Mouse (Mus musculus) lung, postnatal 4 days (tissue): ENCODE data around the gene Mgat5.

ENCODE experiments used
- DNase-seq, 2 experiments: peaks; one replicate each; pipeline ENCODE4 v3.0.0; 2021

The Mgat5 gene

GRCm38 (mm10) chr1:127346596-127347139, 141.9 kb downstream of the Mgat5 start:
- no peak for DNase-seq

GRCm38 (mm10) chr1:127347878-127348620, 143.2 kb downstream of the Mgat5 start:
- no peak for DNase-seq

- DNase-seq = no peak
Observed at GRCm38 (mm10) chr1:127348642-127349341, 144.0 kb downstream of the Mgat5 start.

GRCm38 (mm10) chr1:127351380-127352057, 146.7 kb downstream of the Mgat5 start:
- no peak for DNase-seq

DNA sequence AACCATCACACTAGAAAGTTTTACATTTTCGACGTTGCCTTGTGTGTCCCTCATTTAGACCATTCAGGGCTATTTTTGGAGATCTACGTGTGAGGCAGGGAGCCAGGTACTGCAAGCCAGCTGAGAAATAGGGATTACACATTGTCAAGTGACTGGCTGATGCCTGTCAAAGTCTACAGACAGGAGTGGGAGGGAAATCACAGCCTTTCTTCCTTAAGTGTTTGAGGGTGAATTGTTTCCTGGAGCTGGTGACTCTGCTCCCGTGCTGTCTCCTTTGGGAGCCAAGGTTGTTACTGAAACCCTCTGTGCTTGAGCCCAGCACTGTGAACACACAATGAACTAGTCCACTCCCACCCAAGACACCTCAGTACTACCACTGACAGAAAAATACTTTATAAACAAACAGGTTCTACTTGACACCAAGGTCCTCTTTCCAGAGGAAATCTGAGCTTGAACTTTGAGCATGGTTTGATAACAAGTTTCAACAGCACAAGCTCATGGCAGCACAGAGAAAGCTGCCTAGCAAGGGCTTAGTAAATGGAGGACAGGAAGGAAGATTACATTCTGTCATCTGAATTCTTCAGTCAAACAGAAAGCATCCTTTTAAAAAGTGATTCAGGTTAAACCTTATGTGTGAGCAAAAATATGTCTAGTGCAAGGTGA, 147.4 kb downstream of the Mgat5 start:
- DNase-seq = no peak

DNA sequence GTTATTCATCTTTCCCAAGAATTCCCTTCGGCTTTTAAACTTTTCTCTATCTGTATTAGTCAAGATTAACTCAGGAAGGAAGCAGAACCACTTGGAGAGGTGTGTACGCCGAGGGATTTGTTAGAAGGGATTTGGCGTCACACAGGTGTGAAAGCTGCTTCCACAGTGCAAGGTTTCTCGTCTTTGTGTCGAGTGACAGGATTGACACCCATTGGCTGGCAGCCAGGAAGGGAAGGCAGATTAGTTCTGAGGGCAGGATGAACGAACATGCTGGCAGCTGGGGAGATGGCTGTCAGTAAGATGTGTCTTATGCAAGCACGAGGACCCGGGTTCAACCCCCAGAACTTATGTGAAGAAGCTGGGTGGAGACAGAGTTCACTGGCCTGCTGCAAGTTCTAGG, 148.6 kb downstream of the Mgat5 start:
- no peak for DNase-seq

DNA sequence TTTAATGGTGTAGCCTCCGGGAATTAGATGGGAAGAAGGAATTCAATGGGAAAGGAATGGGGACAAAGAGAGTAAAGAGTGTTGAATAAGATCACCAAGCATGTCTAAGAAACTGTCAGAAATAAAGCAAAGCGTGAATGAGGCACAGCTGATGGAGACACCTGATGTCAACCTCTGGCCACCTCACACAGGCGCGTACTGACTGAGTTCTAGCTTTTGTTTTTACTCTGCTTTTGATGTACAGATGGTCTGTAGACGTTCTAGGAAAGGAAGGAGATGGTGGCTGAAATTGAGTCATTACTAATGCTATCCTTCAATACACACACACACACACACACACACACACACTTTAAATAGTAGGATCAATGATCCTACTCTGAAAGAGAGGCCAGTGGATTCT, 149.3 kb downstream of the Mgat5 start:
- DNase-seq = no peak

DNA sequence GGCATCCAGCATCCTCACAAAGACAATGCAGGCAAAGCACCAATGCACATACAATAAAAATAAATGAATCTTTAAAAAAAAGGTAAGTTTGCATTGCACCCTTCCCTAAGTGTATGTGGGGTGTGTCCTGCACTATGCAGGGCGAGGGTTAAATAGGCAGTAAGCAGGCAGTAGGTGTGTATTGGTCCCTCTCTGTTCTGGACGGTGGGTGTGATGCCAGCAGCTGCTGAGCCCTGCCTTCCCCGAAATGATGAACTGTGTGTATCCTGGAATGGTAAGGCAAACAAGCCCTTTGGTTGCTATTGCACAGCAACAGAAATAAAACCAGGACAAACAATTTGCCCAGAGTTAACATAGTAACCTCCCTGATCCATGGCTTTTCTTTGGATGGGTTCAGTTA, 150.2 kb downstream of the Mgat5 start:
- DNase-seq = no peak

DNA sequence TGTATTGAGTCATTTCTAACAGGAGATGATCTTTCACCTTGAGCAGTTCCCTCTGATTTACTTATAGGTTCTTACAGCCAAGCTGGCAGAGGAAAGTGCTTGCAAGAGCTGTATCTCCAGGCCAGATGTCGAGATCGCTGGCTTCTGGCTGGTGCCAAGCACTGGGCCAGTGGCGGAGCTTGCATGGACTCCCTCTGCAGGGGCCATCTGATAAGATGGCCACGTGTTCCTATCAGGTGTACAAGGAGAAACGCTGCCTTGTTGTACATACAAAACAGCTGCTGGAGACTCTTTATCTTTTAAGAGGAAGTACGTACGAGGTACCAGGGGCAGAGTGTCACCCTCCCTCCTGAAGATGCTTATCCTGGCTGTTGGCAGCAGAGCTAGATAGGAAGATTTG, 158.8 kb downstream of the Mgat5 start:
- no peak for DNase-seq

GRCm38 (mm10) chr1:127365706-127366105, 160.9 kb downstream of the Mgat5 start:
- DNase-seq = no peak

DNA sequence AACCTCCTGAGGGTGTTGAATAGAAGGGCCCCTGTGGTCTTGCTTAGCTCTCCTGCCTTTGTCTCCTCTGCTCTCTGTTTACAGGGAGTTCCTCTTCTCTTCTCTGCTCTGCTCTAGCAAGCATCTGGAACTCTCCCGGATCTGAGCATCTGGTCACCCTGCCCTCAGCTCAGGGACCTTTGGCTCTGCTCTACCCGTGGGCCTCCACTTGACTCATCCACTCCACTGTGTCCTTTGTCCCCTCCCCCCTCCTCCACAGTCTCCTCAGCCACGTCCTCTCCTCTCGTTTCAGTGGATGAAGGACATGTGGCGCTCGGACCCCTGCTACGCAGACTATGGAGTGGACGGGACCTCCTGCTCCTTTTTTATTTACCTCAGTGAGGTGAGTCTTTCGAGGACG, 161.3 kb downstream of the Mgat5 start:
- no peak for DNase-seq

DNA sequence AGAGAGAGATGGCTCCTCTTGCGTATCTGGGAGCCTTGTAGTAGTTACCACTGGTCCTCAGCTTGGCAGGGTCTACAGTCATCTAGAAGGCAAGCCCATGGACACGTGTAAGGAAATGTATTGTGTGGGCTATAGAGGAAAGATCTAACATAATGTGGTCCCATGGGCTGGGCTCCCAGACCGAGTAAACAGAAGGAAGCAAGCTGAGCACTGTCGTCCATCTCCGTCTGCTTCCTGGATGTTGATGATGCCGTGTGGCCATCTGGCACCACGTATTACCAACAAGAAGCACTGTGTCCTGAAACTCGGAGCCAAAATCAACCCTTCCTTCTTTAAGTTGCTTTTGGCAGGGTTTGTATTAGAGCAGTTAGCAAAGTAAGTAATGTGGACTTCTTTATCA, 163.7 kb downstream of the Mgat5 start:
- DNase-seq = no peak

DNA sequence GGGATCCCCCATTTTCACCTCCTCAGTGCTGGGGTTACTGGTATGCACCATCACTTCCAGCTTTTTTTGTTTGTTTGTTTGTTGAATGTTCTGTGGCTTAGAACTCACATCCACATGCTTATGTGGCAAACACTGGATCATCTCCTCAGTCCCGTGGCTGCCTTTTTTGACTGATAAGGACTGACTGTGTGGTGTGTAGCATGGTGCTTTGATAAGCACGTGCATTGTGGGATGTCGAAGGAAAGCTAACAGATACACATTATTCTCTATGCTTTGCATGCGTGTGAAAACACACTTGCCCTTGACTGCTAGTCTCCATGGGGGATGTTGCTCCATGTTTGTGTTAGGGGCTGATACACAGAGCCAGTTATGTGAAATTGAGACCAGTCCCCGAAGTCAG, 164.7 kb downstream of the Mgat5 start:
- DNase-seq = no peak

DNA sequence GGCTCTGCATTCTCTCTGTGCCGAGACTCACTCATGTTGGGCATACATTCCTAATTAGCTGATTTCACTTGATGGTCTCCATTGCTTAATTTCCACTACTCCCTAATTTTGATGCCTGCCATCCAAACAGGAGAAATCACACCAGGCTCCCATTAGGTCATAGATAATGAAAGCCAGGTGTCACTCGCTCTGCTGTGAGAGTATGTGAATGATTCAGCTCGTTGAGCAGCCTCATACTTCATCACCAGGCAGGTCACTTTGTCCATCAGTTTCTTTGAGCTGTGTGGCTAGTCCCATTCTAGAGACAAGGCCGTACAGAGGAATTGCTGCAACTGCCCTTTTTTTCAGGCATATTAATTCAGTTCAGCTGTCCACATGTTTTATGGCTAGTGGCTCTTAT, 167.3 kb downstream of the Mgat5 start:
- DNase-seq = no peak

DNA sequence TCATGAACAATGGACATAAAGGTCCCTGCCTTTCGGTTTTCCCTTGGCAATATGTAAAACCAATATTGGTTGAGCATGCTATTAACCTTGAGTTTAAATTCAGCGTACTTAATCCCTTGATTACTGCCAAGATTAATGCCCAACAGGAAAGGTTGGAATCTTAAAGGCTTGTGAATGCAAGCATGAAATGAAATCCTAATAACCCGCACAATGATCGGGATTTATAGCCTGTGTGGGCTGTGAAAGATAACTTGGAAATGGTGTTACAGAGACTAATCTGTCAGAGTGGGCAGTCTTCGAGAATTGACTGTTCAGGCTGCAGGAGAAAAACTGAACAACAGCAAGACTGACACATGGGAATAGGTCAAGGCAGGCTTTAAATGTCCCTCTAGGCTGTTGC, 168.7 kb downstream of the Mgat5 start:
- no peak for DNase-seq

DNA sequence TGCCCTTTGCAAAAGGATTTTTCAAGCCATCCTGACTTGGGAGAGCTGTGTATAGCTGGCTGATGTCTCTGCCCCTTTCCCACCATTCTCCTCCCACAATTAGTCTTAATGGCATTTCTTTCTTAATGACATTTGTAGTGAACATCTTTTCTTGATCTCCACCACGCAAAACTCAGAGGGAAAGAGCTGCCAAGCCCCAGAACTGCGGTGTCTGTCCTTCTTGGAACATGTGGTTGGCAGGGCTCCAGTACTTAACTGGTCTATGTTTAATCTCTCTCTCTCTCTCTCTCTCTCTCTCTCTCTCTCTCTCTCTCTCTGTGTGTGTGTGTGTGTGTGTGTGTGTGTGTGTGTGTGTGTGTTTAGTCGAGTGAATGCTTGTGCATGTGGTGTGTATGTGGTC, 169.3 kb downstream of the Mgat5 start:
- DNase-seq = no peak

DNA sequence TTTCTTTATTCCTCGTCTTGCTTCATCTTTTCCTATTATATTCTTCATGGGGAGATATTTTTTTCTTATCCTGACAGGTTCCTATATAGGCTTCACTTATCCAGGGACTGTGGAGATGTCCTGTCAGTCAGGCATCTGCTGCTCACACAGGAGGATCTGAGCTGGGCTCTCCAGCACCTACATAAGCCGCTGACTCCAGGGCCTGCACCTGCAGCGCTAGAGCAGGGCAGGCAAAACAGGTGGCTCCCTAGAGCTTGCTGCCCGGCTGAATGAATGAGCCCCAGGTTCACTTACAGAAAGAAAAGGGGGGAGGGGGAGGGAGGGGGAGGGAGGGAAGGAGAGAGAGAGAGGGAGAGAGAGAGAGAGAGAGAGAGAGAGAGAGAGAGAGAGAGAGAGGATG, 175.3 kb downstream of the Mgat5 start:
- DNase-seq = no peak

DNA sequence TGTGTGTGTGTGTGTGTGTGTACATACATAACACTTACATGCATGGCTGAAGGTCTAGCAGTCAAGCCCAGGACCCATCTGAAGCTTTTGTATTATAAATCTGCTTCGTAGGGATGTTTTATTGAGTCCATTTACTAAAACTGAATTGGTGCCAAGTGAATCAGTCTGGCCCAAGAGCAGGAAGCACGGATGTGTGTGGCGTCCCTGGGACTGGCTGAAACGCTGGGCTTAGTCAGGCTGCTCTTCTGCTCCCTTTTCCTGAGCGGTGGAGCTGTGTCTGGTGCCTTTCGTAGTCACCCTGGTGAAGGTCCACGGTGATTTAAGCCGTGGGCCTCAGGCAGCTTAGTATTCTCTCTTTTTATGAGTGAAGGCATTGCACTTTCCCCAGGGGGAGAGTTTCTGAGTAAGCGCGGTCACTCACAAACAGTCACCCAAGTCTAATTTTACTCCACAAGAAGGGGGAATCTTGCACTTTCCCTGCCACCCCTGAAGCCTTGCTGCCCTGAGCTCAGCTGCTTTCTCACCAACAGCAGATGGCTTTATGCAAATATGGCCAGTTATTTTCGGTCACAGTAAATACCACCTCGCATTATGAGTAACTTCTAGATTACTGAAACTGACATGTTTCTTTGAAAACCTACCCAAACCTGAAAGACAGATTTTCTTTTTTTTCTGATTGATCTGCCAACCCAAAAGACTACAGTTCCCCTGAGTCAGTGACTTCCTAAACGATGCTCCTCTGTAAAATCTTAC, 176.1 kb downstream of the Mgat5 start:
- no peak for DNase-seq

DNA sequence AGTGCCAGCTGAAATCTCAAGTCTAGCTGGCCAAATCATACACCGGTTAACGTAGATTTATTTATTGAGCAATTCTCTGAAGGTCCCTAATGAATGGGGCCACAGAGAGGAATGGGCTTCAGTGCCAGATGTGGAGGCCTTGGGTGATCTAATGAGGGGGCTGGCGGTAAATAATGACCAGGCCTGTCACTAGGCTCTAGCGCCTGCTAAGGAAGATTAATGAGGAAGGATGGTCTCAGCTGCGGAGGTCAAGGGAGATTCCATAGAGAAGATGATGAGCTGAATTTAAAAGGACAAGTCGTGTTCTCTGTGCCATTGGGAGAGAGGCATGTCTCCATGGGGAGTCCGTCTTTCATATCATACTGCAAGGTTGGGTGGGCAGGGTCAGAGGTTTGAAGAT, 178.3 kb downstream of the Mgat5 start:
- DNase-seq = no peak

GRCm38 (mm10) chr1:127387226-127387625, 182.4 kb downstream of the Mgat5 start:
- no peak for DNase-seq

DNA sequence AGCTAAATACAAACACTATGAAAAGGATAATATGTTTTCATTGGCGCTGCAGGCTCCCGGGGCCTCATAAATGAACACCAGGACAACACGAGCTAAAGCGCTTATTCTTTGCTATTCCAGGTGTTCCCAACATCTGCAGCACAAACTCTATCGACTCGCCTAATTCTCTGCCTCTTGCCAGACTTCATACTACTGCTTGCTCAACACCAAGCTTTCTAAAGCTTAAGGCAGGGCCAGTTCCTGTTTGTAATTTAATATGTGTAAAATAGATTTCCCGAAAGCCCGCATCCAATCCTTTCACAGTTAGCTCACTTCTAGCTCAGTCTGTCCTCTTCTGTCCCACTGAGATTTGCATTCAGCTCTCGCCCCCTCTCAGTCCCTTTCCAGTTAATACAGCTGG, 182.8 kb downstream of the Mgat5 start:
- no peak for DNase-seq

DNA sequence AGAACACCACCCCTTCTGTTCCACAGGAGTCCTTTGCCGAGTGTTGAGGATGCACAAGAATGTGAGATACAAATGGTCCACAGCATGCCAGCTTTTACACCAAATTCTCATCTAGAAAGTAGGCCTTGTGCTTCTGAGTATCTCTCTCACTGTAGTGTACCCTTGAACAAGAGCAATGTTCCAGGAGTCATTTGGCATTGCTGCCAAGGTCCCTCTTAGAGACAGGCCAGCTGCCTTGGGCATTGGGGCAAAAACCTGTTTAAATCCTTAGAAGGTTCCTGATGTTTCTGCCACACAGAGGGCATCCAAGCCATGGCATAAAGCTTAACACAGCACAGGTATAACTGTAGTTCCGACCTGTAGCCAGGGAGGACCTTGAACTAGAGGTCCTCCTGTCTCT, 189.9 kb downstream of the Mgat5 start:
- no peak for DNase-seq

DNA sequence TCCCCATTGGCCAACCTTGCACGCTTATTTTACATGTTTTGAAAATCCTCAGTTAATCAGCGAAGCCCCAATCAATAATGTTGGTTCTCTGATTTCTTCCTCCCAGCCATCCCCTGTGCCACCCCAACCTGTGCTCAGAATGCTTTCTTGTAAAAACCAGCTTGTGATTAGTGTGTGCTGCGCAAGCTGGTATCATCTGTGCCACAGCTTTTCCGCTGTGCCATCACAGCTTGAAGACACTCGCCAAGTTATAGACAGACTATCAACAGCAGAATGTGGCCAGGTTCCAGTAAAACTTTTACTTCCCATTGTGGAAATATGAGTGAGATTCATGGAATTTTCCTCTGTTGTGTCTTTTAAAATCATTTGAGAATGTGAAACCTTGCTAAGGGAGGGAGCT, 190.9 kb downstream of the Mgat5 start:
- DNase-seq = no peak
